Mouse (Mus musculus) megakaryocyte, embryonic 14.5 days (primary cell): ENCODE measurements around the gene Masp2. TPM values are rescaled to one million over a fixed set of nuclear protein-coding genes. Genes with fewer than 3 reads are reported as not detected.

Experiments
- H3K27me3 ChIP-seq: replicated peaks from 2 replicates; pipeline ENCODE3; 2012; ENCODE audit warnings: inconsistent platforms
- H3K36me3 ChIP-seq: replicated peaks from 2 replicates; pipeline ENCODE3; 2012; ENCODE audit warnings: low read length, inconsistent platforms, mixed read lengths
- H3K4me1 ChIP-seq: 2 replicates; pipeline ENCODE4 v1.6.1; 2012; ENCODE audit warnings: inconsistent platforms
- H3K4me3 ChIP-seq: replicated peaks from 2 replicates; pipeline ENCODE3; 2012; ENCODE audit warnings: moderate library complexity, mild to moderate bottlenecking, inconsistent platforms
- H3K9me3 ChIP-seq: 2 replicates; pipeline ENCODE4 v1.6.1; 2012; ENCODE audit warnings: inconsistent platforms
- FLI1 ChIP-seq: IDR thresholded peaks from 2 replicates; pipeline ENCODE4 v1.6.1; 2012; ENCODE audit warnings: low read length, inconsistent platforms, mixed read lengths
- GATA1 ChIP-seq: IDR thresholded peaks from 3 replicates; pipeline ENCODE4 v1.6.1; 2012; ENCODE audit warnings: mixed read lengths, low read length, inconsistent platforms, borderline replicate concordance
- polyA plus RNA-seq: library from polyadenylated mRNA; stranded (reverse); fragments of >175 nt; gene quantifications from 2 replicates; pipeline ENCODE4 v1.2.3, GENCODE M21; 2012; ENCODE audit warnings: low replicate concordance; ENCODE audit not compliant: insufficient read depth

The Masp2 gene
- polyA plus RNA-seq, 1 experiment, result not detected

DNA sequence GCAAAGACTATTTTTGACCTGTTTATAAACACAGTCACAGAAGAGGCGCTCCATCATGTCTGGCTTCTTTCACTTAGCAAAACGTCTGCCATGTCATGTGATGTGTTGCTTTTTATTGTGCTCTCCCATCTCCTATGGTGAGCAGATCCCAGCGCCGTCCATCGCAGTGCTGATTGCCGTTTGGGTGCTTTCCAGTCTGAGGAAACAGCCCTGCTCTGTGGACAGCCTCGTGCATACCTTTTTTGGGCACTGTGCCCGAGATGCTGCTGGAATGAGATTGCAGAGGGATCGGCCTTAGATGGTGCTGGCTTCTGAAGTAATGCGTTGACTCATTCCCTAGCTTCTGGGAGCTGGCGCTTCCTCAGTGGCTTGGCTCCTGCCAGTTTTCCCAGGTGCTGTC, 44.3 kb downstream of the Masp2 start:
- Histone ChIP-seq H3K36me3 (no peaks in the 10 kb centered on the region), H3K9me3 (no peaks in the 10 kb centered on the region), H3K4me1 (peaks cover 25% of the 10 kb centered on the region), H3K27me3 (peaks cover 7% of the 10 kb centered on the region), H3K4me3 (peak overlapping the region; percentile 2)
- no peak for TF ChIP-seq GATA1
- TF ChIP-seq FLI1, result no peak

GRCm38 (mm10) chr4:148649309-148649708, 47.0 kb downstream of the Masp2 start:
- no peaks in the 10 kb centered on the region for H3K36me3 ChIP-seq
- peaks cover 8% of the 10 kb centered on the region for H3K4me1 ChIP-seq
- TF ChIP-seq GATA1 (no peak), FLI1 (no peak)
- H3K9me3 ChIP-seq, result peaks cover 10% of the 10 kb centered on the region
- H3K4me3 ChIP-seq, result no peak overlapping the region
- peaks cover 8% of the 10 kb centered on the region for H3K27me3 ChIP-seq

DNA sequence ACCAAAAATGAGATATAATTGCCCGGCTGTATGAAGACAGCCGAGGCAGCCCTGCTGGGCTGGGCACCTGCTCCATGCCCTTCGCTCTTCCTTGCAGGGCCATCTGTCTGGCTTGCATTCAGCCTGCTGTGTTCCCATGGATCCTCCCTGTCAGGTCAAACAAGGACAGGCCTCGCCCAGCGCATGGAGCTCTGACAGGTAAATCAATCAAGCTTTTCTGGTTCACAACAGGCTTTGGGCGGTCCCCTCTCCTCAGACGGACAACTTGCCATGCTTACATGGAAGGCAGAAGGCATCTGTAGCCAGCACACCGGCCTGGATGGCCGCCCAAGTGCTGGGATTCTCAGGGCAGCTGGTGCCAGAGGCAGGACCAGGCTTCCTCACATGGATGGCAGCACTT, 48.7 kb downstream of the Masp2 start:
- TF ChIP-seq GATA1, result no peak
- no peak for TF ChIP-seq FLI1
- Histone ChIP-seq H3K36me3 (no peaks in the 10 kb centered on the region), H3K4me3 (no peak overlapping the region), H3K27me3 (peaks cover 8% of the 10 kb centered on the region), H3K4me1 (peaks cover 21% of the 10 kb centered on the region), H3K9me3 (peaks cover 16% of the 10 kb centered on the region)

DNA sequence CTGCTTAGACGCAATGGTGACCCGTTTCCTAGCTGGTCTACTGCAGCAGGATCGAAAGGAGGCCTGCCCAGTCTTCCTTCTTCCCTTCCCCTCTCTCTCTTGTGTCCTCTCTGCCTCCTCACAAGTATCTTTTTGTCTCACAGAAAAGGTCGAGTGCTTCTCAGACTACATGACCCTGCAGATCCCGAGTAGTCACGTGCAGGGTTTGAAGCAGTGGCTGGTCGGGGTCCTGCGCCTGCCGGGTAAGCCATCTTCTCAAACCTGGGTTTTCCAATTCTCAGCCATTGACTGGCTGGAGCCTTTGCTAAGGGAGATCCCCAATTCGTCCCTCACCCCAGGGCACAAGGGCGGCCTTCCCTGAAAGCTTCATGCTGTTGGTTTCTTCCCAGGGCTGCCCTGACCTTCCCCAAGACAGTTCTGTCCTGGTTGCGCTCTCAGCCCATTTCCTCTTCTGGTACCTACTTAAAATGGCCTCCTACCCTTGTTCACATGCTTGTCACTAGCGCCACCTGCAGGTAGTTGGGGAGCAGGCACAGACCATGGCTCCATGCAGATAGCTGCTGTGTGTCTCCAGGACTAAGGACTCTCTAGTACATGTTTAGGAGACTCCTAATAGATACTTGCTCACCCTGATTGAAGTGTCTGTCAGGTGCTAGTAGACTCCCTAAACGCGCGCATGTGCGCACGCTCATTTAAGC, 52.5 kb downstream of the Masp2 start:
- Histone ChIP-seq H3K27me3 (peaks cover 23% of the 10 kb centered on the region), H3K4me1 (peaks cover 19% of the 10 kb centered on the region), H3K36me3 (no peaks in the 10 kb centered on the region), H3K9me3 (peaks cover 16% of the 10 kb centered on the region), H3K4me3 (no peak overlapping the region)
- TF ChIP-seq FLI1 (no peak), GATA1 (no peak)

DNA sequence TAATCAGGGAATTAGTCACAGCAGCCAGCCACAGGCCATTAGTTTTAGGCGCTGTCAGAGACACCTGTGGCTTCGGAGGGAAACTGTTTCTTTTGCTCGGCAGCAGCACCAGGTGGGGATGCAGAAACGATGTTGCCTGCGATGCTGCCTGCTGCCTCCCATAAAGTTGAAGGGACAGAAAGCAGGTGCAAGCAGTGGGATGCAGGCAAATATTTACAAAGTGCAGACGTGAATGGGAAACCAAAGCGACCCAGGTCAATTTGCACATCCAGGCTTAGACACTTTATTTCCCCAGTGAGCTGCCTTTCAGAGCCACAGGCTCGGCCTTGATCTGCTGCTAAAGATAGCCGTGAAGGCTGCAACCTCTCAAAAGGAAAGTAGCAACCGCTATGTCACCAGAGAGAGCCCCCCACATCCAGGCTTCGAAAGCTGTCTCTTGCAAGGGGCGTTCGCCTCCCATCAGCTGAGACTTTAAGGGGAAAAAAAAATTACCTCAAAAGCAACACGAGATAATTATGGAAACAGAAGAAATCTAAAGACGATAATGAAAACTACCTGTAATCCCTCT, 54.4 kb downstream of the Masp2 start:
- peaks cover 16% of the 10 kb centered on the region for H3K9me3 ChIP-seq
- TF ChIP-seq FLI1, result no peak
- TF ChIP-seq GATA1, result no peak
- H3K4me1 ChIP-seq, result peaks cover 20% of the 10 kb centered on the region
- H3K36me3 ChIP-seq, result no peaks in the 10 kb centered on the region
- no peak overlapping the region for H3K4me3 ChIP-seq
- H3K27me3 ChIP-seq, result peaks cover 32% of the 10 kb centered on the region

GRCm38 (mm10) chr4:148657776-148658175, 55.4 kb downstream of the Masp2 start:
- no peak for TF ChIP-seq FLI1
- no peak for TF ChIP-seq GATA1
- Histone ChIP-seq H3K4me1 (peaks cover 30% of the 10 kb centered on the region), H3K9me3 (peaks cover 15% of the 10 kb centered on the region), H3K4me3 (no peak overlapping the region), H3K36me3 (no peaks in the 10 kb centered on the region), H3K27me3 (peaks cover 40% of the 10 kb centered on the region)

DNA sequence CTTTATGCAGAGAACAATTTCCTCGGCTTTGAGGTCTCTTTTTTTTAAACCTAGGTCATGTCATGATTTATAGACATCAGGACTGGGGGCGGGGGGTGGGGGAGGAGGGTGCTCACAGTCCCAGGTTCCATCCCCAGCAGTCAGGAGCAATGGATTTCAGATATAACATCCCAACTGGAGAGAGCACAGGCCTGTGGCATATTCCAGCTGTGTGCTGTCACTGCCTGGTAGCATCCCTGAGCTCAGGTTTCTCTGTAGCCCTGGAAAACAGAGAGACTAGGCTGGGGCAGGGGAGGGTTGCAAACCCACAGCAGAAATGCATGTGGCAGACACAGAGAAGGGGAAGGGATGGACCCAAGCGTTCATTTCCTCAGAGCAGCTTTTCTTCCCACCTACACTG, 57.8 kb downstream of the Masp2 start:
- no peaks in the 10 kb centered on the region for H3K36me3 ChIP-seq
- peaks cover 27% of the 10 kb centered on the region for H3K4me1 ChIP-seq
- H3K27me3 ChIP-seq, result peaks cover 55% of the 10 kb centered on the region
- H3K4me3 ChIP-seq, result no peak overlapping the region
- TF ChIP-seq FLI1 (no peak), GATA1 (no peak)
- no peaks in the 10 kb centered on the region for H3K9me3 ChIP-seq

- Histone ChIP-seq H3K9me3 (no peaks in the 10 kb centered on the region), H3K4me3 (peak overlapping the region; percentile 31), H3K27me3 (peaks cover 62% of the 10 kb centered on the region), H3K36me3 (no peaks in the 10 kb centered on the region), H3K4me1 (peaks cover 19% of the 10 kb centered on the region)
- TF ChIP-seq FLI1 (no peak), GATA1 (no peak)
These were observed 60.0 kb downstream of the Masp2 start for GRCm38 (mm10) chr4:148662168-148662965.

GRCm38 (mm10) chr4:148663326-148663725, 61.0 kb downstream of the Masp2 start:
- H3K4me1 ChIP-seq, result peaks cover 24% of the 10 kb centered on the region
- H3K9me3 ChIP-seq, result no peaks in the 10 kb centered on the region
- TF ChIP-seq GATA1 (no peak), FLI1 (no peak)
- no peaks in the 10 kb centered on the region for H3K36me3 ChIP-seq
- H3K4me3 ChIP-seq, result no peak overlapping the region
- H3K27me3 ChIP-seq, result peaks cover 59% of the 10 kb centered on the region

GRCm38 (mm10) chr4:148664021-148664420, 61.7 kb downstream of the Masp2 start:
- no peak for TF ChIP-seq GATA1
- no peak for TF ChIP-seq FLI1
- peaks cover 26% of the 10 kb centered on the region for H3K4me1 ChIP-seq
- H3K36me3 ChIP-seq, result no peaks in the 10 kb centered on the region
- peaks cover 61% of the 10 kb centered on the region for H3K27me3 ChIP-seq
- H3K4me3 ChIP-seq, result no peak overlapping the region
- H3K9me3 ChIP-seq, result no peaks in the 10 kb centered on the region

Other genes starting within 250 kb of the Masp2 start
- gene Ubiad1, start 157.8 kb upstream of the Masp2 start, polyA plus RNA-seq, result 3.4 and 4.2 TPM in 2 replicates
- 2.0 and 3.8 TPM in 2 replicates for gene Mtor, start 153.9 kb upstream of the Masp2 start, polyA plus RNA-seq
- 0.07 TPM in 1 of 2 replicates, not detected in the other for gene Angptl7, start 102.1 kb upstream of the Masp2 start, polyA plus RNA-seq
- gene Exosc10, start 44.1 kb upstream of the Masp2 start, polyA plus RNA-seq, result 15.4 and 23.5 TPM in 2 replicates
- 215 and 385 TPM in 2 replicates for gene Srm, start 11.1 kb upstream of the Masp2 start, polyA plus RNA-seq
- 18.5 TPM in 1 of 2 replicates, not detected in the other for gene Tardbp, start 24.5 kb downstream of the Masp2 start, polyA plus RNA-seq
- gene Gm572, start 40.8 kb downstream of the Masp2 start, polyA plus RNA-seq, result not detected in 2 replicates
- 0.54 and 0.61 TPM in 2 replicates for gene Casz1, start 201.9 kb downstream of the Masp2 start, polyA plus RNA-seq